Mouse (Mus musculus) lung, embryonic 15.5 days (tissue): ENCODE measurements around the gene Slc15a5. TPM values are rescaled to one million over a fixed set of nuclear protein-coding genes. Genes with fewer than 3 reads are reported as not detected.

Experiments used
- ATAC-seq: fragments of 200-750 bp; cut with Nextera tagmentation; 2 replicates; pipeline ENCODE4 v1.8.0; 2017; ENCODE audit warnings: moderate number of reproducible peaks, borderline replicate concordance; ENCODE audit not compliant: low FRiP score, low TSS enrichment; ENCODE audit errors: extremely low read depth
- H3K27ac ChIP-seq: fragments of 300-500 bp; sonication (generic); 2 replicates; pipeline ENCODE4 v1.5.1; 2015; ENCODE audit warnings: moderate library complexity, mild to moderate bottlenecking, inconsistent platforms
- H3K27me3 ChIP-seq: fragments of 300-500 bp; sonication (generic); 2 replicates; pipeline ENCODE4 v1.6.1; 2015; ENCODE audit warnings: inconsistent platforms
- H3K36me3 ChIP-seq: fragments of 300-500 bp; sonication (generic); 2 replicates; pipeline ENCODE4 v1.6.1; 2015; ENCODE audit warnings: inconsistent platforms
- H3K4me1 ChIP-seq: fragments of 300-500 bp; sonication (generic); 2 replicates; pipeline ENCODE4 v1.6.1; 2015; ENCODE audit warnings: inconsistent platforms
- H3K4me2 ChIP-seq: fragments of 300-500 bp; sonication (generic); 2 replicates; pipeline ENCODE4 v1.6.1; 2015; ENCODE audit warnings: inconsistent platforms, mild to moderate bottlenecking, moderate library complexity
- H3K4me3 ChIP-seq: fragments of 300-500 bp; sonication (generic); 2 replicates; pipeline ENCODE4 v1.5.1; 2015; ENCODE audit warnings: mild to moderate bottlenecking, inconsistent platforms
- H3K9ac ChIP-seq: fragments of 300-500 bp; sonication (generic); 2 replicates; pipeline ENCODE4 v1.6.1; 2015; ENCODE audit warnings: inconsistent platforms
- H3K9me3 ChIP-seq: fragments of 300-500 bp; sonication (generic); 2 replicates; pipeline ENCODE4 v1.6.1; 2016; ENCODE audit warnings: inconsistent platforms
- WGBS: fragments of 180-500 bp; shearing (Covaris S2); methylation state at CpG from one replicate; pipeline ENCODE4 v1.1.7; 2015; 5-methylcytosine and 5-hydroxymethylcytosine counted together
- polyA plus RNA-seq: library from polyadenylated mRNA; unstranded; fragments of >200 nt; fragmentation: Nextera tagmentation; extraction: Ambion mirVana; gene quantifications from 2 replicates; pipeline ENCODE4 v1.2.1, GENCODE M21; 2015

The Slc15a5 gene
- polyA plus RNA-seq, 1 experiment from 2014 or later, result not detected

- no peak overlapping the region for H3K9ac ChIP-seq
- no peaks in the 10 kb centered on the region for H3K9me3 ChIP-seq
- no peak overlapping the region for H3K27ac ChIP-seq
- no peaks in the 10 kb centered on the region for H3K36me3 ChIP-seq
- no peaks in the 10 kb centered on the region for H3K4me1 ChIP-seq
- 86% methylated on average over 6 of the region's 6 CpGs for whole genome bisulfite sequencing
- no peak for ATAC-seq
- no peaks in the 10 kb centered on the region for H3K27me3 ChIP-seq
- H3K4me2 ChIP-seq, result no peak overlapping the region
- no peak overlapping the region for H3K4me3 ChIP-seq
These were observed 94.5 kb downstream of the Slc15a5 start for GRCm38 (mm10) chr6:137985169-137985568.

- Histone ChIP-seq H3K4me2 (no peak overlapping the region), H3K4me1 (no peaks in the 10 kb centered on the region), H3K27ac (no peak overlapping the region), H3K27me3 (no peaks in the 10 kb centered on the region), H3K4me3 (no peak overlapping the region), H3K9me3 (no peaks in the 10 kb centered on the region), H3K36me3 (no peaks in the 10 kb centered on the region), H3K9ac (no peak overlapping the region)
- no peak for ATAC-seq
- 62% methylated on average over 19 of the region's 19 CpGs for WGBS
These were observed 97.5 kb downstream of the Slc15a5 start for GRCm38 (mm10) chr6:137982195-137982737.

GRCm38 (mm10) chr6:137980905-137981696 is 98.6 kb downstream of the Slc15a5 start:
- no peak overlapping the region for H3K4me2 ChIP-seq
- H3K27me3 ChIP-seq, result no peaks in the 10 kb centered on the region
- no peak for ATAC-seq
- 67% methylated on average over 10 of the region's 10 CpGs for WGBS
- no peak overlapping the region for H3K9ac ChIP-seq
- H3K9me3 ChIP-seq, result no peaks in the 10 kb centered on the region
- no peak overlapping the region for H3K27ac ChIP-seq
- no peak overlapping the region for H3K4me3 ChIP-seq
- H3K4me1 ChIP-seq, result no peaks in the 10 kb centered on the region
- H3K36me3 ChIP-seq, result no peaks in the 10 kb centered on the region

- Histone ChIP-seq H3K27me3 (no peaks in the 10 kb centered on the region), H3K4me2 (no peak overlapping the region), H3K4me1 (no peaks in the 10 kb centered on the region), H3K27ac (no peak overlapping the region), H3K36me3 (no peaks in the 10 kb centered on the region), H3K9ac (no peak overlapping the region), H3K4me3 (no peak overlapping the region), H3K9me3 (no peaks in the 10 kb centered on the region)
- no peak for ATAC-seq
- WGBS, result 61% methylated on average over 8 of the region's 8 CpGs
These were observed 99.3 kb downstream of the Slc15a5 start for GRCm38 (mm10) chr6:137980413-137980812.

GRCm38 (mm10) chr6:137979802-137980201 is 99.9 kb downstream of the Slc15a5 start:
- H3K4me1 ChIP-seq, result no peaks in the 10 kb centered on the region
- no peak overlapping the region for H3K4me3 ChIP-seq
- no peaks in the 10 kb centered on the region for H3K27me3 ChIP-seq
- no peak overlapping the region for H3K4me2 ChIP-seq
- ATAC-seq, result no peak
- no peak overlapping the region for H3K9ac ChIP-seq
- WGBS, result 82% methylated on average over 12 of the region's 12 CpGs
- no peak overlapping the region for H3K27ac ChIP-seq
- H3K9me3 ChIP-seq, result no peaks in the 10 kb centered on the region; the same call in 1 of the 2 replicates
- no peaks in the 10 kb centered on the region for H3K36me3 ChIP-seq

- Histone ChIP-seq H3K27ac (no peak overlapping the region), H3K4me3 (no peak overlapping the region), H3K4me1 (no peaks in the 10 kb centered on the region), H3K27me3 (no peaks in the 10 kb centered on the region), H3K4me2 (no peak overlapping the region), H3K9ac (no peak overlapping the region), H3K9me3 (no peaks in the 10 kb centered on the region; the same call in 1 of the 2 replicates), H3K36me3 (no peaks in the 10 kb centered on the region)
- 88% methylated on average over 3 of the region's 3 CpGs for WGBS
- no peak for ATAC-seq
These were observed 103.7 kb downstream of the Slc15a5 start for GRCm38 (mm10) chr6:137976021-137976420.

- no peak for ATAC-seq
- H3K9ac ChIP-seq, result no peak overlapping the region
- 60% methylated on average over 7 of the region's 7 CpGs for WGBS
- no peaks in the 10 kb centered on the region for H3K4me1 ChIP-seq
- H3K9me3 ChIP-seq, result no peaks in the 10 kb centered on the region
- H3K4me3 ChIP-seq, result no peak overlapping the region
- no peaks in the 10 kb centered on the region for H3K36me3 ChIP-seq
- no peaks in the 10 kb centered on the region for H3K27me3 ChIP-seq
- H3K27ac ChIP-seq, result no peak overlapping the region
- no peak overlapping the region for H3K4me2 ChIP-seq
These were observed 116.0 kb downstream of the Slc15a5 start for GRCm38 (mm10) chr6:137963703-137964102.

GRCm38 (mm10) chr6:137962836-137963235 is 116.9 kb downstream of the Slc15a5 start:
- 56% methylated on average over 4 of the region's 4 CpGs for WGBS
- H3K9ac ChIP-seq, result no peak overlapping the region
- no peak for ATAC-seq
- no peak overlapping the region for H3K4me2 ChIP-seq
- no peaks in the 10 kb centered on the region for H3K4me1 ChIP-seq
- H3K4me3 ChIP-seq, result no peak overlapping the region
- no peaks in the 10 kb centered on the region for H3K36me3 ChIP-seq
- H3K27me3 ChIP-seq, result no peaks in the 10 kb centered on the region
- H3K27ac ChIP-seq, result no peak overlapping the region
- no peaks in the 10 kb centered on the region for H3K9me3 ChIP-seq

- no peak overlapping the region for H3K4me2 ChIP-seq
- no peak overlapping the region for H3K27ac ChIP-seq
- H3K27me3 ChIP-seq, result no peaks in the 10 kb centered on the region
- no peak overlapping the region for H3K9ac ChIP-seq
- H3K9me3 ChIP-seq, result no peaks in the 10 kb centered on the region
- no peak overlapping the region for H3K4me3 ChIP-seq
- 87% methylated on average over 4 of the region's 4 CpGs for WGBS
- H3K36me3 ChIP-seq, result no peaks in the 10 kb centered on the region
- no peaks in the 10 kb centered on the region for H3K4me1 ChIP-seq
- no peak for ATAC-seq
These were observed 119.5 kb downstream of the Slc15a5 start for GRCm38 (mm10) chr6:137960023-137960778.

- no peaks in the 10 kb centered on the region for H3K4me1 ChIP-seq
- no peaks in the 10 kb centered on the region for H3K9me3 ChIP-seq
- no peak overlapping the region for H3K4me2 ChIP-seq
- WGBS, result 71% methylated on average over 6 of the region's 6 CpGs
- no peak overlapping the region for H3K4me3 ChIP-seq
- no peaks in the 10 kb centered on the region for H3K27me3 ChIP-seq
- H3K9ac ChIP-seq, result no peak overlapping the region
- no peak for ATAC-seq
- H3K36me3 ChIP-seq, result no peaks in the 10 kb centered on the region
- H3K27ac ChIP-seq, result no peak overlapping the region
These were observed 122.1 kb downstream of the Slc15a5 start for GRCm38 (mm10) chr6:137957630-137958029.

- H3K4me1 ChIP-seq, result no peaks in the 10 kb centered on the region
- no peak overlapping the region for H3K9ac ChIP-seq
- no peak overlapping the region for H3K27ac ChIP-seq
- H3K27me3 ChIP-seq, result no peaks in the 10 kb centered on the region
- H3K36me3 ChIP-seq, result no peaks in the 10 kb centered on the region
- no peaks in the 10 kb centered on the region for H3K9me3 ChIP-seq
- WGBS, result 57% methylated on average over 14 of the region's 17 CpGs
- H3K4me2 ChIP-seq, result no peak overlapping the region
- no peak for ATAC-seq
- no peak overlapping the region for H3K4me3 ChIP-seq
These were observed 122.8 kb downstream of the Slc15a5 start for GRCm38 (mm10) chr6:137956783-137957429.

GRCm38 (mm10) chr6:137946520-137946919 is 133.2 kb downstream of the Slc15a5 start:
- H3K4me1 ChIP-seq, result no peaks in the 10 kb centered on the region
- no peak overlapping the region for H3K9ac ChIP-seq
- H3K9me3 ChIP-seq, result no peaks in the 10 kb centered on the region
- no peak overlapping the region for H3K4me2 ChIP-seq
- no peak for ATAC-seq
- 63% methylated on average over 10 of the region's 10 CpGs for WGBS
- no peak overlapping the region for H3K4me3 ChIP-seq
- H3K27ac ChIP-seq, result no peak overlapping the region
- no peaks in the 10 kb centered on the region for H3K27me3 ChIP-seq
- no peaks in the 10 kb centered on the region for H3K36me3 ChIP-seq
